Mouse (Mus musculus) adrenal gland, adult 18-20 months (tissue): ENCODE data around the gene Slc30a7. TPM values are rescaled to one million over a fixed set of nuclear protein-coding genes. Genes with fewer than 3 reads are reported as not detected.

Experiments used
- DNase-seq, 2 experiments: peaks; one replicate each; pipeline ENCODE4 v3.0.0; 2021 to 2022; ENCODE audit warnings: low spot score in 2 of 2
- long read RNA-seq, 2 experiments: library from polyadenylated mRNA; stranded (forward); transcript quantifications; one replicate each; pipeline ENCODE4 v2.0.0; 2021
- total RNA-seq, 2 experiments: library from RNA; stranded (reverse); gene quantifications; 1 replicate in 1 of 2; 2 replicates in 1 of 2; pipeline ENCODE4 v1.2.3; 2021

Slc30a7 gene
- total RNA-seq, result 10 to 100 TPM; 28.9 to 37.9 TPM
- long read RNA-seq, experiment 1, full-length matches to known transcripts, result 9 of 11 reads
- long read RNA-seq, experiment 1, partial matches to known transcripts, result 0 of 11 reads
- long read RNA-seq, experiment 1, other reads (novel, unspliced or antisense), result 2 of 11 reads
- long read RNA-seq, experiment 2, full-length matches to known transcripts, result 22 of 31 reads
- long read RNA-seq, experiment 2, partial matches to known transcripts, result 0 of 31 reads
- long read RNA-seq, experiment 2, other reads (novel, unspliced or antisense), result 9 of 31 reads

GRCm38 (mm10) chr3:116006978-116007940, at the start of gene Slc30a7, which contains the start of gene Extl2:
Gene Slc30a7 (minus strand): TSS chr3:116007406.
Gene Extl2 (plus strand): TSS chr3:116007462.
- peak; percentile 78 to 83 for DNase-seq

GRCm38 (mm10) chr3:116047034-116047433, 39.8 kb upstream of the Slc30a7 start:
- DNase-seq, result no peak

- no peak for DNase-seq
Measured at GRCm38 (mm10) chr3:116046000-116046399, 38.8 kb upstream of the Slc30a7 start.

GRCm38 (mm10) chr3:116040776-116041175, 33.6 kb upstream of the Slc30a7 start:
- DNase-seq, result no peak

- no peak for DNase-seq
Measured at GRCm38 (mm10) chr3:116033871-116034222, 26.6 kb upstream of the Slc30a7 start.

- DNase-seq, result no peak
Measured at GRCm38 (mm10) chr3:116033218-116033870, 26.1 kb upstream of the Slc30a7 start.

- DNase-seq, result no peak
Measured at GRCm38 (mm10) chr3:116030152-116030788, 23.1 kb upstream of the Slc30a7 start.

GRCm38 (mm10) chr3:116026996-116027395, 19.8 kb upstream of the Slc30a7 start:
- no peak for DNase-seq

- DNase-seq, result no peak
Measured at GRCm38 (mm10) chr3:116025701-116026100, 18.5 kb upstream of the Slc30a7 start.

GRCm38 (mm10) chr3:116024669-116025068, 17.5 kb upstream of the Slc30a7 start:
- no peak for DNase-seq

GRCm38 (mm10) chr3:116024236-116024635, 17.0 kb upstream of the Slc30a7 start:
- no peak for DNase-seq

- DNase-seq, result no peak
Measured at GRCm38 (mm10) chr3:116019136-116019535, 11.9 kb upstream of the Slc30a7 start.

- no peak for DNase-seq
Measured at GRCm38 (mm10) chr3:116018606-116019005, 11.4 kb upstream of the Slc30a7 start.

GRCm38 (mm10) chr3:116016116-116016515, 8.9 kb upstream of the Slc30a7 start:
- no peak for DNase-seq

- no peak for DNase-seq
Measured at GRCm38 (mm10) chr3:116014901-116015300, 7.7 kb upstream of the Slc30a7 start.

GRCm38 (mm10) chr3:116009622-116010344, 2.6 kb upstream of the Slc30a7 start:
- DNase-seq, result no peak

- peak; percentile 60 to 65 for DNase-seq
Measured at GRCm38 (mm10) chr3:116007941-116008440, 785 bp upstream of the Slc30a7 start.

- DNase-seq, result no peak
Measured at GRCm38 (mm10) chr3:116006284-116006977, 775 bp downstream of the Slc30a7 start.

GRCm38 (mm10) chr3:115996929-115997328, 10.3 kb downstream of the Slc30a7 start:
- no peak for DNase-seq

- no peak for DNase-seq
Measured at GRCm38 (mm10) chr3:115993025-115993424, 14.2 kb downstream of the Slc30a7 start.
